Mouse (Mus musculus): Measurements from ENCODE around the gene Gm37240.

DNA sequence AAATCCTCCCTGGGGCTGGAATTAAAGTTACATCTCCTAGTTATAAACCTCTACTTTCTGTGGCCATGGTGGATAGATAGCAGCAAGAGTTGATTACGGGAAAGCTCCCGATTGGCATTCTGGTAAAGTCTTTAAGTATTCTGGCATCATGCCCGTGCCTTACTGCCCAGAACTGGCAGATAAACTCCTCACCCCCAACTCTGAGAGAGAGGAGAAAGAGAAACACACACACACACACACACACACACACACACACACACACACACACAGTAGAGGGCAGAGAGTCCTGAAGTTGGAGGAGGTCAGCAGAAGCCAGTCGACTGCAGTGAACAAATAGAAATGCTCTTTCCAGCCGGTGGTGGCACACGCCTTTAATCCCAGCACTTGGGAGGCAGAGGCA lies 1250.2 kb downstream of the Gm37240 start:
- no peak for TF ChIP-seq CTCF (IDR thresholded peaks at IDR 0.05; ENCODE audit: low read depth, low read length)
- TF ChIP-seq POLR2A (IDR thresholded peaks at IDR 0.05; ENCODE audit: borderline replicate concordance, low read depth, low read length) = no peak

Measured in bone marrow macrophage, adult 2 months (primary cell).